Mouse (Mus musculus): ENCODE measurements around the gene Mta3.

GRCm38 (mm10) chr17:83706594-83707126 lies 697 bp downstream of the Mta3 start:
- TF ChIP-seq POLR2A (IDR thresholded peaks at IDR 0.05; ENCODE audit: insufficient read depth, low read depth, low read length), result no peak
- TF ChIP-seq CTCF (IDR thresholded peaks at IDR 0.05; ENCODE audit: insufficient read depth, low read depth, low read length), result no peak
